Mouse (Mus musculus): Measurements from ENCODE around the gene Mageb1.
"Not testable (repeated sequence)": the region's sequence is repeated elsewhere in the genome, so short reads cannot be mapped to it uniquely, and the experiment has no call there.

The Mageb1 gene

GRCm38 (mm10) chrX:92016233-92016632 is at the start of gene Mageb1:
Gene Mageb1 (minus strand): TSS chrX:92016333.
- not testable (repeated sequence) for DNase-seq (ENCODE audit: low spot score)
